Mouse (Mus musculus) gastrocnemius, postnatal 36 days (tissue): Measurements from ENCODE around the gene Fbl. TPM values are rescaled to one million over a fixed set of nuclear protein-coding genes. Genes with fewer than 3 reads are reported as not detected.
"Not testable (repeated sequence)": the region's sequence is repeated elsewhere in the genome, so short reads cannot be mapped to it uniquely, and the experiment has no call there.

Experiments used
- DNase-seq, 2 experiments: peaks; one replicate each; pipeline ENCODE4 v3.0.0; 2022
- intact Hi-C: fragments of 180-260 bp; cut with DNase I; formaldehyde crosslinking; loops from one replicate; pipeline ENCODE4 v1.15.1; 2025
- total RNA-seq, 2 experiments: library from RNA; stranded (reverse); gene quantifications; 2 replicates each; pipeline ENCODE4 v1.2.3; 2021

Gene Fbl
- total RNA-seq, 2 experiments from 2014 or later = 18.8 to 22.9 TPM

DNA sequence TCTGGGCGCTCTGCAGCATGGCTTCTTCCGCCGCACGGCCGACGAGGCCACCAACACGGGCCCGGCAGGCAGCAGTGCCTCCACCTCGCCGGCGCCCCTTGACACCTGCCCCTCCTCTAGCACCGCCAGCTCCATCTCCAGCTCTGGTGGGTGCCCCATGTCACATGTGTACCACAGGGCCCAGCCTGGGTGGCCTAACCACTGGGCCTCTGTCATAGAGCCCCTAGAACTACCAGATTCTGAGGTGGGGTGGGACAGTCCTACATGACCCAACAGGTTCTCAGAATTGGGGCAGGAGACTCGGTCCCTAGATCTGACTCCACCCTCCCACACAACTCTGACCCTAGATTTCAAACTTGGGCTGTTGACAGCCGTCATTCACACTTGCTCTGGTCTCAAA, 16.4 kb downstream of the Fbl start:
- intact Hi-C loops = no loop called here
- DNase-seq = no peak

DNA sequence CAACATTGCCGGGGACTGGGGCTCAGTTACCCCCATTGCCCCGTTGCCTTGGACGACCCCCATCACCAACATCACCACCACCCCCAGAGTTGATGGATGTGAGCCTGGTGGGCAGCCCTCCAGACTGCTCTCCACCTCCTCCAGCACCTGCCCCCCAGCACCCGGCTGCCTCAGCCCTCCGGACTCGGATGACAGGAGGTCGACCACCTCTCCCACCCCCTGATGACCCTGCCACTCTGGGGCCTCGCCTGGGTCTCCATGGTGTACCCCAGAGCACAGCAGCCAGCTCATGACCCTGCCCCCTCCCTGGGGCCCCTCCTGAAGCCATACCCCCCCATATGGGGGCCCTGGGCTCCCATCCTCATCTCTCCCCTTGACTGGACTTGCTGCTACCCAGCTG, 17.1 kb downstream of the Fbl start:
- intact Hi-C loops = no loop called here
- DNase-seq = no peak

GRCm38 (mm10) chr7:28191489-28191888, 22.0 kb downstream of the Fbl start:
- intact Hi-C loops = no loop called here
- DNase-seq = no peak

GRCm38 (mm10) chr7:28191903-28192302, 22.4 kb downstream of the Fbl start:
- DNase-seq = no peak
- intact Hi-C loops = no loop called here

DNA sequence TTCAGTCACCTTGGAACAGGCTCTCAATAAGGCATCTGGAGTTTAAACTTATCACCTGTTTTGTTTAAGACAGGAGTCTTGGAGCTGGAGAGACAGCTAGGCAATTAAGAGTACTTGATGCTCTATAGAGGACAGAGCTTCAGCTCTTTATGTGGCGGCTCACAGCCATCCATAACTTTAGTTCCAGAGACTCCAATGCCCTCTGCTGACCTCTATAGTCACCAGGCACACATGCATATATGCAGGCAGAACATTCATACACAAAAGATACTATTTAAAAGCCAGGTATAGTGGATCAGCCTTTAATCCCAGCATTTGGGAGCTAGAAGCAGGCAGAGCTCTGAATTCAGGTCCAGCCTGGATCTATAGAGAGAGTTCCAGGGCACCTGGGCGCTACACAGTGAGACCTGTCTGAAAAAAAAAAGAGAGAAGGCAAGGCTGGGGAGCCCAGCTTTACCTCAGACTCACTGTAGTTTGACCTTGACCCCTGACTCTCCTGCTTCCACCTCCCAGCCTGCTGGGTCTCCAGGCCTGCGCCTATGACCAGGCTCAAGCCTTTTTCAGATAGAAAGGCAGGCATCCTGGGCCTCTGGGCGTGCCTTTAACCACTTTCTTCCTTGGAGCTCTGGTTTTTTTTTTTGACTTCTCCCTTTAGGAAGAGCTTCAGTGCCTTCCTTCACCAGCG, 26.0 kb downstream of the Fbl start:
- intact Hi-C loops = loop anchor here (2.0 kb wide), 1 partner anchor 15 kb away; no protein-coding TSS in a partner anchor
- DNase-seq = no peak

- peak; percentile 69 to 78 for DNase-seq
- intact Hi-C loops = no loop called here
Measured at GRCm38 (mm10) chr7:28196528-28196927, 27.0 kb downstream of the Fbl start.

DNA sequence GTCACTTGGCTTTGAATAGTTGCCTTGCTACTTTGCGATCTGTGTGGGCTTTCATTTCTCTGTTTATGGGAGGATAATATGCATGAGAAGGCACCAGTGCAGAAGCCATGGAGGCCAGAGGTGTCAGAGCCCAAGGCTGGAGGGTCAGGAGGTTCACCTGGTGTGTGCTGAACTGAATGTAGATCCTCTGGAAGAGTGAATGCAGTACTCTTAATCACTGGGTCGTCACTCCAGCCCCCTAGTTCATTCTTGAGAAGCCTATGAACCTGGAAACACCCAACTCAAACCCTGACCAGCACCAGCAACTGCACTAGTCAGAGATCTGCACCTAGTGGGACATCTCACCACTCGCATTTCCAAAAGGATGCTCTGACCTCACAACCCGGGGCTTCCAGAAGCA, 29.5 kb downstream of the Fbl start:
- no peak for DNase-seq
- intact Hi-C loops = no loop called here

- DNase-seq = peak; percentile 54 to 75
Measured at GRCm38 (mm10) chr7:28203207-28204108, 33.9 kb downstream of the Fbl start.

GRCm38 (mm10) chr7:28206044-28206600, 36.6 kb downstream of the Fbl start:
- DNase-seq = no peak
- intact Hi-C loops = loop anchor here (2.0 to 5.0 kb wide), 2 partner anchors 37 to 154 kb away; partner anchors contain the start of genes Fbl and Psmc4

More at GRCm38 (mm10) chr7:28203207-28204108, 33.9 kb downstream of the Fbl start:
- intact Hi-C loops = no loop called here

- DNase-seq = no peak
- intact Hi-C loops = loop anchor here (5.0 kb wide), 1 partner anchor 156 kb away; the partner anchor contains the start of gene Psmc4
Measured at GRCm38 (mm10) chr7:28208396-28208987, 39.0 kb downstream of the Fbl start.

GRCm38 (mm10) chr7:28208988-28209508, 39.5 kb downstream of the Fbl start:
- intact Hi-C loops = loop anchor here (5.0 kb wide), 1 partner anchor 157 kb away; the partner anchor contains the start of gene Psmc4
- DNase-seq = peak; percentile 47 to 60

GRCm38 (mm10) chr7:28210731-28211130, 41.2 kb downstream of the Fbl start:
- DNase-seq = no peak
- intact Hi-C loops = loop anchor here (5.0 kb wide), 1 partner anchor 92 kb away; the partner anchor contains the start of gene Dll3

DNA sequence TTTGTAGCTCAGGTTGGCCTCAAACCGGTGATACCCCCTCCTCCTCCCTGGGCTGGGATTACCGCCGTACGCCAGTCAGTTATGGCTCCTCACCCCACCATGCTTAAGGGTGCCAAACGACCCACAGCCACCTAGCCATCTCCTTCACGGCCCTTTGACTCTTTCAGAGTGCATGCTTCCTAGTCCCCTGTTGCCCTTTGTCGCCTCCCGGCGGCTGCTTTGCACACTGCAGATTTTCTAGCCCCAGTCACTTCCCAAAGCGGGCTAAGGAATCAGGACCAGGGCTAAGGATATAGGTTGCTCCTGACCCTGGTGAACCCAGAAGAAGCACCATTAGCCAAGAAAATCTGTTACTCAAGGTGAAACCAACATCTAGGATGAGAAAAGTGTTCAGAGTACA, 44.6 kb downstream of the Fbl start:
- DNase-seq = peak; percentile 54 to 67
- intact Hi-C loops = loop anchor here (2.0 to 5.0 kb wide), 2 partner anchors 65 to 88 kb away; partner anchors contain the start of gene Dll3

DNA sequence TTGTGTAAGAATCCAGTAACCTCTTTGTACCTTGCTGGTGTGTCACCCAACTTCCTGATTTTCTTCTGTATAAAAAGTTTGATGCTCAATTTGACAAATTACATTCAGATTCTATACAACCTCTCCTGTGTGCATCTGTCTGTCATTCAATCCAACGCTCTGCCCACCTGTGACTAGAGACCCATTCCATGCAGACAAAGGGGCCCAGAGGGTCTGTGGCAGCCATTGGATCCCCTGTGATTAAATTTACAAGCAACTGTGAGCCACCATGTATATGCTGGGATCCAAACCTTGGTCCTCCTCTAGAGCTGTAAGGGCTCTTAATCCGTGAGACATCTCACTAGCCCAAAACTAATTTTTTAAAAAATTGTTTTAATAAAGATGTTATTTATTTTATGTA, 46.4 kb downstream of the Fbl start:
- DNase-seq = not testable (repeated sequence)
- intact Hi-C loops = loop anchor here (2.0 kb wide), 1 partner anchor 67 kb away; no protein-coding TSS in a partner anchor

GRCm38 (mm10) chr7:28217811-28218210, 48.3 kb downstream of the Fbl start:
- intact Hi-C loops, DNase-seq: not testable (repeated sequence)

DNA sequence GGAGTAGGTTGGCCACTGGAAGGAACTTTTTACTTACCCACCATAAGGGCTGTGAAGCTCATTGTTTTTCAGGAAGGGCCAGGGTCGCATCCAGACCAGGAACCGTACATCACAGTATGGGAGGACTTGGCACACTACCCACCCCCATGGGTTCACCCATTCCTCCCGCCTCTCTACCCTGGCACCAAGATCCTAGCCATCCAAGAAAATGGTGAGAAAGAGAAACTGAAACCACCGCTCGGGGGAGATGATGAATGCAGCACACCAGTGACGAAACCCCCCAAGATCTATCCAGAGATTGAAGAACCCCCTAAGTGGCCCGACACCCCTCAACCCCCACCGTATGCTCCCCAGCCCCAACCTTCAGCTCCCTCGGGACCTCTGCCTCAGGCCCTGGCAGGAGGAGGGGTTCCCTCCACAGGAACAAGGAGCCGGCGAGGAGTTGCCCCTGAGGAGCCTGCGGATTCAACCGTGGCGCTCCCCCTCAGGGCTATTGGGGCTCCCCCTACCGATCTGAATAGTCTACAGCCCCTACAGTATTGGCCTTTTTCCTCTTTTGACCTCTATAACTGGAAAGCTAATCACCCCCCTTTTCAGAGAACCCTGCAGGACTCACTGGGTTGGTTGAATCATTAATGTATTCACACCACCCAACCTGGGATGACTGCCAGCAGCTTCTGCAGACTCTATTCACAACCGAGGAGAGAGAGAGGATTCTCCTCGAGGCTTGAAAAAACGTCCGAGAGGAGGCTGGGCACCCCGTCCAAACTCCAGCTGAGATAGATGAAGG, 49.6 kb downstream of the Fbl start:
- DNase-seq, intact Hi-C loops: not testable (repeated sequence)

DNA sequence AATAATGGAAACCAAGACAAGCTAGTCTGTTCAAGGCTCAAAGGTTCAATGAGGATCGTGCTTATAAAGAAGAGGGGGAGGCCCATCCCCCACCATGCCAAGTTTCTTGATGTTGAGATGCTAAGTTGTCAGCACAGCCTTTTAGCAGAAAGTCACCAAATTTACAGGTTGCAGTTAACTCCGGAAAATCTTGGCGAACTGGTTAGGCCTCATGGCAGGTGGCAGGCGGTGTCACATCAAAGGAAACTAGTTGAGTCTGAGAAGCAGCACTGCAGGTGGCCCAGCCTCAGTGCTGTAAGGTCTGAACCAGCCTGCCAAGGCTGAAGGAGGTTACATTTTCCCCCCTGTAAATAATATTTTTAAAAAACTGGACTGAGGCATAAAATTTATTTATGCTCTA, 57.3 kb downstream of the Fbl start:
- intact Hi-C loops, DNase-seq: not testable (repeated sequence)

- intact Hi-C loops, DNase-seq: not testable (repeated sequence)
Measured at GRCm38 (mm10) chr7:28227421-28227820, 57.9 kb downstream of the Fbl start.
